Mouse (Mus musculus) thymus, postnatal 14 days (tissue): ENCODE measurements at regions not wholly inside any gene's neighbourhood (a gene's known extent, or its start where the extent isn't known, plus 50 kb on each side); places are given as distances from the start of the nearest gene placed in this dataset.

Experiments
- DNase-seq: peaks from one replicate; pipeline ENCODE4 v3.0.0; 2021

DNA sequence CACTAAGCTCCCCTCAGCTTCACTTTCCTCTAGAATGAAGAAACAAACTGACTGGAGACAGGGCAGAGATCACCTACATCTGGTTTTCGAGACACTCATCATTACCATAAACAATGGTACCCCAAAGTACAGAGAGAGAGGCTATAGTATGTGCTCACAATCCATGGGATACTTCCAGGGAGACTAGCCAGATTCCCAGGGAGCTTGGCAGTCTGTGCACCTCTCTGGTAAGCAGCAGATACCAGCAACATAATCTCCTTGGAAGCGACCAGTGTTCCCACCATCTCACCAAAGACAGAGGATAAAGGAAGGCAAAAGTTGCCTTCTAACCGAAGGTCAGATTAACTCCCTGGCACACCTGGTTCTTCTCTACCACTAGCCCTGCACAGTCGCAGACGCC is 256.4 kb downstream of the Prdm2 start:
- DNase-seq: no peak

DNA sequence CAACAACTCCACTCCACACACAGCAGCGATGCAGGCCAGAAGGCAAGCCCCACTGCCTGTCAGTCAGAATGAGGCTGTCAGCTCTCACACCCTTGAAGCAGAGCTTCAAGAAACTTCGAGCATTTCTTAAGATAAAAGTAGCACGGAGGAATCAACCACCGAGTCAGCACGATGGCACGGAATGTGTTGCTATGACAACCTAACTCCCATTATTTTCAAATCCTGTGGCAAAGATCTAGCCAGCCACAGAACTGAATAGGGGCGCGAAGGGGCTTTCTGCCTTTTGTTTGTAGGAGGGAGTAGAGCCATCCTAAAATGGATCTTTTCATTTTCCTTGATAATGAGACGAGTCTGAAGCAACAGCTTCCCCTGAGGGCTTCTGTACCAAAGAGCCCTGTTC is 259.1 kb downstream of the Prdm2 start:
- DNase-seq: no peak

GRCm38 (mm10) chr4:142952879-142953278 is 259.9 kb downstream of the Prdm2 start:
- no peak for DNase-seq

DNA sequence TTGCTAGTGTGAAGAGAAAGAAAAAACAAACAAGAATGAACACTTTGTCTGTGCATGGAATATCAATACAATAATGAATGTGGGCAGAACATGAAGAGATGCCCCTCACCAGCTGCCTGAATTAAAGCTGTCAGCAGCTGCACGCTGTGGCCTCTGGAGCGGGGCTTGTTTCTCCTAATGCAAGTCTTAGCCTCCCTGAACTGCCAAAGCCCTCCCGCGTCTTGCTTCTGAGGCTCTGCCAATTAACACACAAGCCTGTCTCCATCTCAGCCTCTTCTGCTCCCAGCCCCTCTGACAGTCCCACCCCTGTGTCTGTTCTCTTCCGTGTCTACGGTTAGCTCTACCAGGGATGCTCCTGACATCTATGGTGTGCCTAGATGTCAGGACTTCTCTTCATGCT is 265.1 kb downstream of the Prdm2 start:
- DNase-seq: no peak

DNA sequence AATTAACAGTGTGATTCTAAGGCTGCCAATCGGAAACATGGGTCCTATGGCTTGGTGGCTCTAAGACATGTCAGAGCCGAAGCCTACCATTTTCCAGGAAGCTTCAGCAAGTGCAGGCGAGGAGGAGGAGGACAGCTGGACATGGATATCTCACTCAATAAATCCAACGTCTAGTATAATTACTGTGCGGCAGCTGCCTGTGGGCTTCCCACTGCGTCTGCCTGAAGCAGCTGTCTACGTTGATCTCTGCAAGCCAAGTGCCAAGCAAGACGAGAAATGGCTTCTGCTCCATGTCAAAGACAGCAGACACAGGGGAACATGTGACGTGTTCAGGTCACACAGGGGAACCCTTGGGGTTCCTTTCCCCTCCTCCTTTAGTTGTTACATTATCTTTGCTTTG is 279.2 kb downstream of the Prdm2 start:
- no peak for DNase-seq

GRCm38 (mm10) chr4:142929245-142929644 is 283.6 kb downstream of the Prdm2 start:
- DNase-seq: no peak

DNA sequence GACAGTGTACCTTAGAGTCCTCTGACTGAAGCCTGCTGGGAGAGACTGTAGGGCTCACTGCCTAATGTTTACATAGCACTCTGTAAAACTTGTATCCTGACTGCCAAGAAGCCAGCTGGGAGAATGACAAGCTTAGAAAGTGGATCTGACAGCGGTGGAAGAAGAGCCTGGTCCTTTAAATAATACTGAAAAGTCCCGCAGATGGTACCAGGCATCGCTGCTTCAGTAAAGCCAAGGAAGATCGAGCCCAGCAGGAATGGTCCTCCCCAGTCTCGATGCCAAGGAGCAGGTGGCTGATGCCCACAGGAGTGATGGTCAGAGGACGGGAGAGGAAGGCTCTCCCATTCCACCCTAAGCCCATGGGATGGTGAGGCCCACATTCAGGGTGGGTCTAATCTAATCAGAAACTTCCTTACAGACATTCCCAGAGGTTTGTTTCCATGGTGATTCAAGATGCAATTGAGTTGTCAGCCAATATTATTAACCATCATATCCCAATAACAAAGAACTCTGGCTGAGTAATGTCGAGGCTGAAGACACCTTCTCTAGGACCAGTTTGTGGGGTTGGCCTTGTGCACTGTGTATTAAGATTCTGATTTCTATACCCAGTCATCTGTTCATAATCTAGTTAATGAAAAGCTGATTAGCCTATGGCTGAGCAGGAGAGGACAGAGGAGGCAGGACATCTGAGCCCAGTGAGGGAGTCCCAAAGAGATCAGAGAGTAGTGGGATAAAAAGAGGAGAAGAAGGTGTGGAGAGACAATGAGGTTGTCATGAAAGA is 285.3 kb downstream of the Prdm2 start:
- no peak for DNase-seq

GRCm38 (mm10) chr4:142925111-142925510 is 287.7 kb downstream of the Prdm2 start:
- DNase-seq: no peak

DNA sequence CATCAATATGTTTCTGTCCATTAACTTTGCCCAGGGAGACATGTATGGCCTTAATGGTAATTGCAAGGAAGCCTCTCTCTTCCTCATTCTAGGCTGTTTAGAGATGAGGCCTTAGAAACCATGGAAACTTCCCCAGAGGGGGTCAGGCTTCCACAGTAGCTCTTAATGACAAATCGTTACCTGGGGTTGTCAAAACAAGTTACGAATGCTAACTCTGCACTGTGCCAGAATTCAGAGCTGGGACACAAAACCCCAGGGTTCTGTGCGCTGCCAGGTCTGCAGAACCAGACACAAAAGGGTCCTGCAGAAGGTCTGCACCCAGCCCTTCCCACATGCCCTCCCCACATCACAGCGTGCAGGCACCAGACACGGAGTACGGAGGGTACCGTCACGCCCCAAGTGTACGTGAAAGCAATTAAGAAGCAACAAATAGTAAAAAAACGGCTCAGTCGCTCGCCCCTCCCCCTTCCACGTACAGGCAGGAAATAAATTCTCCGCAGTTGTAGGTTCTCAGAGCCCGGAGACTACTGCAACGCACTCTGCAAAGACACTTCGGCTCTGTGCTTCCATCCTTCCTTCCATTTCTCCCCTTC is 303.3 kb downstream of the Prdm2 start:
- no peak for DNase-seq

- DNase-seq: no peak
These were observed 304.0 kb downstream of the Prdm2 start for GRCm38 (mm10) chr4:142908782-142909181.

GRCm38 (mm10) chr4:142903356-142904032 is 309.3 kb downstream of the Prdm2 start:
- DNase-seq: no peak

DNA sequence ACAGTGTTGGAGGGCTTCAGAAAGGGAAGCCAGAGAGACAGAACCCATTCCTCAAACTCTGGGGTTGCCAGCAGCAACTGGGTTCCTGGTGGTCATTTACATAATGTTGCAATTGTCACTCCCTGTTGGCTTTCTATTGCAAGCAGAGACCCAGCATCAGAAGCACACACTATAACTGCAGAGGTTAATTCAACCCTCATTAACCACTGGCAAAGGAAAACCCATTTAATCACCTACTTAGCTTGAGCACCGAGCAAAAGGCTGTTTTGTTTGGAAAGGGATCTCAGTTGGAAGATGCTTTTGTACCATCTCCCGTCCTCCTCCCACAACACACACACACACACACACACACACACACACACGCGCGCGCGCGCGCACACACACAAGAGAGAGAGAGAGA is 312.0 kb downstream of the Prdm2 start:
- no peak for DNase-seq

DNA sequence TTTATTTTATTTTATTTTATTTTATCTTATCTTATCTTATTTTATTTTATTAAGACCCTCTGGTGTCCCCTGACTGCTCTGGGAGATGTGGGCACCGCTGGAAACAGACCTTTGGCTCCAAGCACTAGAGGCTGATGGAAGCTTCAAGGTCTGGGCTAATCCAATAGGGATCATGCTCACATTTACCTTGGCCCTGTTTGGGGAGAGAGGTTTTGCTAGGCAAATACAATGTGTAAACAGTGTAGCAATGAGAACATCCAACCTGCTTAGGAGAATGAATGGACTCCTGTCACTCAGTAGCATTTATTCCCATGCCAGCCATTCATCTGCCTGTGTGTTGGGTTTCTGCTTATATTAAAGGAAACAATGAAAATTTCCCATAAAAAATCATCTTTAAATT is 313.8 kb downstream of the Prdm2 start:
- no peak for DNase-seq

DNA sequence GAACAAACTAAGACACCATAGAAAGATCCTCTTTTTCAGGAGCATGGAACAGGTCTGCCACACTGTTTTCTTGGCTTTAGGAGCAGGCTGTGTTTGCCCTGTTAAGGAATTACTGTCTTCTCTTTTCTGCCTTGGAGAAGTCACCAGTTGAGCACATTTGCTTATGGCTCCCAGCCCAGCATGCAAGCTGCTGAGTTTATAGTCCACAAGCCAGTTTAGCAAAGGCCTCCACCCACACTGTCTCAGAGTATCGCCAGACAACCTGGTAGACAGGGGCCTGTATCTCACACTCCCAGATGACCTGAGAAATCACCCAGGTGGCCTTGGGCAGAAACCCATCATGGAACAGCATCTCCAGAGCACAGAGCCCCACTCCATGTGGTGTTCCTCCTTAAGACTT is 322.1 kb downstream of the Prdm2 start:
- no peak for DNase-seq

- no peak for DNase-seq
These were observed 323.9 kb downstream of the Prdm2 start for GRCm38 (mm10) chr4:142888891-142889290.

DNA sequence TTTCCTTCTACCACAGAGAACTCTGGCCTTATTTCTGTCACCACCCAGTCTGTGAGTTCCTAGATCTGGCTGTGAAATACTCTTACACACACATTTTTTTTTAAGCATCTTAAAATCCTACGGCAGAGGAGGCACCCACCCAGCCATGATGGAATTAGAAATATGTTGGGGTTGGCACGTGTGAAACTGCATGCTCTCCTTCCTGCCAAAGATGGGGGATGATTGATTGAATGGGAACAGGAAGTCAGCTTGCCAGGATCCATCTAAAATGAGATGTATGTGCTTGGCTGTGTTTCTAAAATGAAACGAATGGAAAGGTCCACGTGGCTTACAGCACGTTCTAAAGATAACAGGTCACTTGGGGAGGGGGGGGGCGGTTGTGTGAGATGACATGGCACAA is 324.9 kb downstream of the Prdm2 start:
- DNase-seq: no peak

DNA sequence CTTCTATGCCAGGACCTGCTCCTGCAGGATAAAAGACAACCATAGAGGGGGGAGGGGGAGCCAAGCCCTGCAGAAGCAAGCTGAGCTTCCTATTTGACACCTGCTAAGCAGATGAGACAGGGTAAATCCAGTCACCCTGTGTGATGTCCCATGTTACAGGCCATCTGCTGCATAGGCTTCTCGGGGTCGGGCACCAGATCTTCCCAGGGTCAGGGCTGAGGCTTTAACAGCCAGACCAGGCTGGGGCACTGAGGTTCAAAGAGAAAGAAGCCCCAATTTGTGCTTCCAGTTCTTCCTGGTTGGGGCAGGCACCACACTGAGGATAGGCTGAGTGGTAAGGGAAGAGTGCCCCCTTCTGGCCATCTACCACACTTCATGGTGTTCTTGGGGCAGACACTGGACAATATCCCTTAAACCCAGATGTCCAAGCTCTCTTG is 332.5 kb downstream of the Prdm2 start:
- no peak for DNase-seq

- no peak for DNase-seq
These were observed 336.6 kb downstream of the Prdm2 start for GRCm38 (mm10) chr4:142876151-142876550.

- DNase-seq: no peak
These were observed 337.7 kb downstream of the Prdm2 start for GRCm38 (mm10) chr4:142875105-142875504.

DNA sequence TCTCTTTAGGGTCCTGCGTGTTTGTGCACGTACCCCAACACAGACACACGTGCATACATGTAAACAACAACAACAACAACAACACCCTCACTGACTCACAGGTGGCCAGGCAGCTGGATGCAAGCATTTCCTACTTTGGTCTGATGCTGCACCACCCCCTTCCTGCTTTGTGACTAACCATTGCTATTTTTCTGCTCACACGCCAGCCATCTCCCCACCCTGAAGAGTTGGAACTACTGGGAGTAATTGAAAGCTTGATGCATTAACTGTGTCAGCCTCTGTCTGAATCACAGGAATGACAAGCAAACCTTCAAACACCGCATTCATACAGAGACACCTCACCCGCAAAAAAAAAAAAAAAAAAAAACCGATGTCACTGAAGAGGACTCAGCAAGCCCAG is 346.5 kb downstream of the Prdm2 start:
- DNase-seq: no peak

GRCm38 (mm10) chr4:142865593-142865992 is 347.2 kb downstream of the Prdm2 start:
- no peak for DNase-seq

- no peak for DNase-seq
These were observed 348.9 kb downstream of the Prdm2 start for GRCm38 (mm10) chr4:142863939-142864338.

GRCm38 (mm10) chr4:142860441-142860840 is 352.4 kb downstream of the Prdm2 start:
- DNase-seq: no peak

DNA sequence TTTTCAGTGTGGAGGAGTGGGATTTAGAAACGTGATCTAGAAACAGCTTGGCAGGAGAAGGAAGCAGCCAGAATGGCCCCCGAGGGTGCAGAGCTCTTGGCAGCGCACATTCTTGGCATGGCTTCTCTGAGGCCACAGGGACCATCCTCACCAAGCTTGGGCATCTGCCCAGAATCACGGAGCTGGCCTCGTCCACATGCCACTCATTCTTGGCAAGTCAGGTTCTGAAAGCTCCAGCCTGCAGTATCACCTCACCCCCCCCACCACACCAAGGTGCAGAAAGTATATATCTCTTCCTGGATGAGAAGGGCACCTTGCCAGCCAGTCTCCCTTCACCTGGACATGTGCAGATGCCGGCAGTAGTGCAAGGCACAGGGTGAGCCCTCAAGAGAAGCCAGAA is 356.2 kb downstream of the Prdm2 start:
- no peak for DNase-seq
